Mouse (Mus musculus): ENCODE data around the gene Lamb3. TPM values are rescaled to one million over a fixed set of nuclear protein-coding genes. Genes with fewer than 3 reads are reported as not detected.
A peak's percentile ranks its signal among the peaks of the same experiment; 100 is the strongest.

The Lamb3 gene
- polyA plus RNA-seq, 1 experiment from 2014 or later, result 1.5 TPM

- DNase-seq, result no peak
- no peak overlapping the region for H3K4me2 ChIP-seq (ENCODE audit: low read depth, low read length)
Measured at GRCm38 (mm10) chr1:193234130-193234645, 26.7 kb downstream of the Lamb3 start.

GRCm38 (mm10) chr1:193234930-193235329, 27.4 kb downstream of the Lamb3 start:
- no peaks in the 10 kb centered on the region for H3K27me3 ChIP-seq (ENCODE audit: insufficient read depth, low read length)
- H3K9ac ChIP-seq (replicated peaks), result no peak overlapping the region
- no peak for TF ChIP-seq CTCF (IDR thresholded peaks at IDR 0.05; ENCODE audit: low read depth)
- no peak for TF ChIP-seq EP300 (IDR thresholded peaks at IDR 0.05; ENCODE audit: low read depth)
- 74% methylated on average over 7 of the region's 7 CpGs for WGBS (ENCODE audit: insufficient replicate concordance)
- 0 out of 2 replicates have a peak, but pooled peaks cover 3% of the 10 kb centered on the region for H3K36me3 ChIP-seq (replicated peaks; ENCODE audit: insufficient read depth, low read length)
- ATAC-seq (no peak), DNase-seq (no peak)
- H3K27ac ChIP-seq (ENCODE audit: low read depth), result no peak overlapping the region
- H3K4me1 ChIP-seq (ENCODE audit: insufficient read depth), result peaks cover 15% of the 10 kb centered on the region
- no peak overlapping the region for H3K4me3 ChIP-seq (ENCODE audit: low read depth, low read length)
- no peaks in the 10 kb centered on the region for H3K9me3 ChIP-seq (ENCODE audit: low read length)
- H3K4me2 ChIP-seq (ENCODE audit: low read depth, low read length), result no peak overlapping the region

More at GRCm38 (mm10) chr1:193234130-193234645, 26.7 kb downstream of the Lamb3 start:
- no peak for ATAC-seq
- TF ChIP-seq CTCF (IDR thresholded peaks at IDR 0.05; ENCODE audit: low read depth) (no peak), EP300 (IDR thresholded peaks at IDR 0.05; ENCODE audit: low read depth) (no peak)
- Histone ChIP-seq H3K4me3 (ENCODE audit: low read depth, low read length) (no peak overlapping the region), H3K36me3 (replicated peaks; ENCODE audit: insufficient read depth, low read length) (0 out of 2 replicates have a peak, but pooled peaks cover 3% of the 10 kb centered on the region), H3K27me3 (ENCODE audit: insufficient read depth, low read length) (no peaks in the 10 kb centered on the region), H3K9me3 (ENCODE audit: low read length) (no peaks in the 10 kb centered on the region), H3K27ac (ENCODE audit: low read depth) (no peak overlapping the region), H3K9ac (replicated peaks) (no peak overlapping the region), H3K4me1 (ENCODE audit: insufficient read depth) (peaks cover 20% of the 10 kb centered on the region)
- 82% methylated on average over 2 of the region's 2 CpGs for WGBS (ENCODE audit: insufficient replicate concordance)

- Histone ChIP-seq H3K4me2 (ENCODE audit: low read depth, low read length) (no peak overlapping the region), H3K36me3 (replicated peaks; ENCODE audit: insufficient read depth, low read length) (no peaks in the 10 kb centered on the region), H3K4me3 (ENCODE audit: low read depth, low read length) (no peak overlapping the region), H3K27me3 (ENCODE audit: insufficient read depth, low read length) (no peaks in the 10 kb centered on the region), H3K9ac (replicated peaks) (no peak overlapping the region), H3K9me3 (ENCODE audit: low read length) (no peaks in the 10 kb centered on the region), H3K27ac (ENCODE audit: low read depth) (no peak overlapping the region), H3K4me1 (ENCODE audit: insufficient read depth) (no peaks in the 10 kb centered on the region; the same call in none of the 2 replicates)
- TF ChIP-seq EP300 (IDR thresholded peaks at IDR 0.05; ENCODE audit: low read depth) (no peak), CTCF (IDR thresholded peaks at IDR 0.05; ENCODE audit: low read depth) (no peak)
- no peak for ATAC-seq
- 62% methylated on average over 4 of the region's 4 CpGs for WGBS (ENCODE audit: insufficient replicate concordance)
- DNase-seq, result no peak
Measured at GRCm38 (mm10) chr1:193238426-193238825, 30.9 kb downstream of the Lamb3 start.

GRCm38 (mm10) chr1:193241436-193241835, 33.9 kb downstream of the Lamb3 start:
- H3K36me3 ChIP-seq (replicated peaks; ENCODE audit: insufficient read depth, low read length), result no peaks in the 10 kb centered on the region
- no peaks in the 10 kb centered on the region for H3K27me3 ChIP-seq (ENCODE audit: insufficient read depth, low read length)
- H3K4me2 ChIP-seq (ENCODE audit: low read depth, low read length), result peak overlapping the region; percentile 57
- H3K9me3 ChIP-seq (ENCODE audit: low read length), result no peaks in the 10 kb centered on the region
- 58% methylated on average over 4 of the region's 4 CpGs for WGBS (ENCODE audit: insufficient replicate concordance)
- DNase-seq, result no peak
- H3K4me3 ChIP-seq (ENCODE audit: low read depth, low read length), result peak overlapping the region; percentile 24
- H3K27ac ChIP-seq (ENCODE audit: low read depth), result peak overlapping the region; percentile 46
- TF ChIP-seq EP300 (IDR thresholded peaks at IDR 0.05; ENCODE audit: low read depth), result no peak
- TF ChIP-seq CTCF (IDR thresholded peaks at IDR 0.05; ENCODE audit: low read depth), result no peak
- ATAC-seq, result no peak
- no peaks in the 10 kb centered on the region; the same call in 1 of the 2 replicates for H3K4me1 ChIP-seq (ENCODE audit: insufficient read depth)
- H3K9ac ChIP-seq (replicated peaks), result no peak overlapping the region; the same call in 1 of the 2 replicates

GRCm38 (mm10) chr1:193242238-193242637, 34.7 kb downstream of the Lamb3 start:
- Histone ChIP-seq H3K4me2 (ENCODE audit: low read depth, low read length) (peak overlapping the region; percentile 57), H3K4me1 (ENCODE audit: insufficient read depth) (no peaks in the 10 kb centered on the region; the same call in 1 of the 2 replicates), H3K27ac (ENCODE audit: low read depth) (peak overlapping the region; percentile 56), H3K36me3 (replicated peaks; ENCODE audit: insufficient read depth, low read length) (no peaks in the 10 kb centered on the region), H3K4me3 (ENCODE audit: low read depth, low read length) (peak overlapping the region; percentile 24), H3K9ac (replicated peaks) (no peak overlapping the region), H3K27me3 (ENCODE audit: insufficient read depth, low read length) (no peaks in the 10 kb centered on the region), H3K9me3 (ENCODE audit: low read length) (no peaks in the 10 kb centered on the region)
- TF ChIP-seq EP300 (IDR thresholded peaks at IDR 0.05; ENCODE audit: low read depth), result peak; percentile 20; the same call in 1 of the 2 replicates
- TF ChIP-seq CTCF (IDR thresholded peaks at IDR 0.05; ENCODE audit: low read depth), result no peak
- peak; percentile 95 for ATAC-seq
- peak; percentile 80 for DNase-seq
- 31% methylated on average over 8 of the region's 8 CpGs for WGBS (ENCODE audit: insufficient replicate concordance)

- Histone ChIP-seq H3K9me3 (ENCODE audit: low read length) (no peaks in the 10 kb centered on the region), H3K27me3 (ENCODE audit: insufficient read depth, low read length) (no peaks in the 10 kb centered on the region), H3K4me1 (ENCODE audit: insufficient read depth) (no peaks in the 10 kb centered on the region; the same call in 1 of the 2 replicates), H3K4me2 (ENCODE audit: low read depth, low read length) (peak overlapping the region; percentile 23; the same call in 1 of the 2 replicates), H3K4me3 (ENCODE audit: low read depth, low read length) (no peak overlapping the region), H3K36me3 (replicated peaks; ENCODE audit: insufficient read depth, low read length) (no peaks in the 10 kb centered on the region), H3K27ac (ENCODE audit: low read depth) (peak overlapping the region; percentile 56), H3K9ac (replicated peaks) (no peak overlapping the region)
- TF ChIP-seq CTCF (IDR thresholded peaks at IDR 0.05; ENCODE audit: low read depth), result no peak
- TF ChIP-seq EP300 (IDR thresholded peaks at IDR 0.05; ENCODE audit: low read depth), result no peak
- WGBS (ENCODE audit: insufficient replicate concordance), result 36% methylated on average over 4 of the region's 4 CpGs
- peak; percentile 16 for DNase-seq
- no peak for ATAC-seq
Measured at GRCm38 (mm10) chr1:193242863-193243262, 35.4 kb downstream of the Lamb3 start.

Measured in liver, postnatal 0 days (tissue).